Mouse (Mus musculus): ENCODE results near the gene Gm4763. TPM values are rescaled to one million over a fixed set of nuclear protein-coding genes. Genes with fewer than 3 reads are reported as not detected.
"Not testable (repeated sequence)": the region's sequence is repeated elsewhere in the genome, so short reads cannot be mapped to it uniquely, and the experiment has no call there.

The Gm4763 gene
- polyA plus RNA-seq (2014; fragmentation: Nextera tagmentation; extraction: Ambion mirVana) = not detected in 2 replicates

GRCm38 (mm10) chr7:24726808-24727207 lies at the start of gene Gm4763:
Gene Gm4763 (minus strand): TSS chr7:24726908.
- not testable (repeated sequence) for H3K4me2 ChIP-seq (ENCODE audit: low read depth, low read length); ATAC-seq (ENCODE audit: low read depth); H3K27me3 ChIP-seq (ENCODE audit: control insufficient read depth, insufficient read depth, low read length); H3K9ac ChIP-seq (replicated peaks; ENCODE audit: low read depth, low read length); H3K27ac ChIP-seq (ENCODE audit: low read depth, low read length); H3K4me1 ChIP-seq (ENCODE audit: control insufficient read depth, insufficient read depth, low read length); H3K36me3 ChIP-seq (ENCODE audit: control insufficient read depth, insufficient read depth, low read length); H3K9me3 ChIP-seq (ENCODE audit: control insufficient read depth, low read length); H3K4me3 ChIP-seq (ENCODE audit: low read depth, low read length)
- WGBS = 90% methylated on average over 11 of the region's 11 CpGs

GRCm38 (mm10) chr7:24776145-24776544 lies 49.4 kb upstream of the Gm4763 start:
- H3K27ac ChIP-seq (ENCODE audit: low read depth, low read length) = no peak overlapping the region
- no peak overlapping the region for H3K9ac ChIP-seq (replicated peaks; ENCODE audit: low read depth, low read length)
- no peaks in the 10 kb centered on the region for H3K36me3 ChIP-seq (ENCODE audit: control insufficient read depth, insufficient read depth, low read length)
- H3K27me3 ChIP-seq (ENCODE audit: control insufficient read depth, insufficient read depth, low read length) = no peaks in the 10 kb centered on the region
- H3K9me3 ChIP-seq (ENCODE audit: control insufficient read depth, low read length) = no peaks in the 10 kb centered on the region
- WGBS = 79% methylated on average over 2 of the region's 2 CpGs
- H3K4me2 ChIP-seq (ENCODE audit: low read depth, low read length) = no peak overlapping the region
- H3K4me1 ChIP-seq (ENCODE audit: control insufficient read depth, insufficient read depth, low read length) = no peaks in the 10 kb centered on the region
- ATAC-seq (ENCODE audit: low read depth) = no peak
- no peak overlapping the region for H3K4me3 ChIP-seq (ENCODE audit: low read depth, low read length)

- no peak overlapping the region for H3K27ac ChIP-seq (ENCODE audit: low read depth, low read length)
- no peak overlapping the region for H3K4me2 ChIP-seq (ENCODE audit: low read depth, low read length)
- no peaks in the 10 kb centered on the region for H3K4me1 ChIP-seq (ENCODE audit: control insufficient read depth, insufficient read depth, low read length)
- ATAC-seq (ENCODE audit: low read depth) = no peak
- 55% methylated on average over 3 of the region's 3 CpGs for WGBS
- no peaks in the 10 kb centered on the region for H3K27me3 ChIP-seq (ENCODE audit: control insufficient read depth, insufficient read depth, low read length)
- no peak overlapping the region for H3K9ac ChIP-seq (replicated peaks; ENCODE audit: low read depth, low read length)
- H3K36me3 ChIP-seq (ENCODE audit: control insufficient read depth, insufficient read depth, low read length) = no peaks in the 10 kb centered on the region
- H3K9me3 ChIP-seq (ENCODE audit: control insufficient read depth, low read length) = no peaks in the 10 kb centered on the region
- no peak overlapping the region for H3K4me3 ChIP-seq (ENCODE audit: low read depth, low read length)
Observed at GRCm38 (mm10) chr7:24773942-24774535, 47.3 kb upstream of the Gm4763 start.

- Histone ChIP-seq H3K9ac (replicated peaks; ENCODE audit: low read depth, low read length) (no peak overlapping the region), H3K36me3 (ENCODE audit: control insufficient read depth, insufficient read depth, low read length) (no peaks in the 10 kb centered on the region), H3K4me3 (ENCODE audit: low read depth, low read length) (no peak overlapping the region), H3K4me1 (ENCODE audit: control insufficient read depth, insufficient read depth, low read length) (no peaks in the 10 kb centered on the region), H3K4me2 (ENCODE audit: low read depth, low read length) (no peak overlapping the region), H3K9me3 (ENCODE audit: control insufficient read depth, low read length) (no peaks in the 10 kb centered on the region), H3K27ac (ENCODE audit: low read depth, low read length) (no peak overlapping the region), H3K27me3 (ENCODE audit: control insufficient read depth, insufficient read depth, low read length) (no peaks in the 10 kb centered on the region)
- ATAC-seq (ENCODE audit: low read depth) = no peak
Observed at GRCm38 (mm10) chr7:24771361-24771760, 44.7 kb upstream of the Gm4763 start.

- Histone ChIP-seq H3K9me3 (ENCODE audit: control insufficient read depth, low read length) (no peaks in the 10 kb centered on the region), H3K27ac (ENCODE audit: low read depth, low read length) (no peak overlapping the region), H3K27me3 (ENCODE audit: control insufficient read depth, insufficient read depth, low read length) (no peaks in the 10 kb centered on the region), H3K4me3 (ENCODE audit: low read depth, low read length) (no peak overlapping the region), H3K9ac (replicated peaks; ENCODE audit: low read depth, low read length) (no peak overlapping the region), H3K4me1 (ENCODE audit: control insufficient read depth, insufficient read depth, low read length) (no peaks in the 10 kb centered on the region), H3K36me3 (ENCODE audit: control insufficient read depth, insufficient read depth, low read length) (no peaks in the 10 kb centered on the region), H3K4me2 (ENCODE audit: low read depth, low read length) (no peak overlapping the region)
- ATAC-seq (ENCODE audit: low read depth) = no peak
- WGBS = 95% methylated on average over 8 of the region's 8 CpGs
Observed at GRCm38 (mm10) chr7:24762574-24762973, 35.9 kb upstream of the Gm4763 start.

GRCm38 (mm10) chr7:24761161-24761560 lies 34.5 kb upstream of the Gm4763 start:
- H3K4me2 ChIP-seq (ENCODE audit: low read depth, low read length) = no peak overlapping the region
- no peaks in the 10 kb centered on the region for H3K9me3 ChIP-seq (ENCODE audit: control insufficient read depth, low read length)
- H3K27ac ChIP-seq (ENCODE audit: low read depth, low read length) = no peak overlapping the region
- H3K27me3 ChIP-seq (ENCODE audit: control insufficient read depth, insufficient read depth, low read length) = no peaks in the 10 kb centered on the region
- no peak overlapping the region for H3K9ac ChIP-seq (replicated peaks; ENCODE audit: low read depth, low read length)
- no peak for ATAC-seq (ENCODE audit: low read depth)
- H3K4me1 ChIP-seq (ENCODE audit: control insufficient read depth, insufficient read depth, low read length) = no peaks in the 10 kb centered on the region
- WGBS = 85% methylated on average over 6 of the region's 6 CpGs
- no peaks in the 10 kb centered on the region for H3K36me3 ChIP-seq (ENCODE audit: control insufficient read depth, insufficient read depth, low read length)
- no peak overlapping the region for H3K4me3 ChIP-seq (ENCODE audit: low read depth, low read length)

GRCm38 (mm10) chr7:24760211-24760610 lies 33.5 kb upstream of the Gm4763 start, which contains the start of gene Cd177:
Gene Cd177 (minus strand): TSS chr7:24760311.
- Histone ChIP-seq H3K27ac (ENCODE audit: low read depth, low read length) (no peak within 1 kb of the TSS), H3K4me1 (ENCODE audit: control insufficient read depth, insufficient read depth, low read length) (no peaks in the 10 kb centered on the region), H3K27me3 (ENCODE audit: control insufficient read depth, insufficient read depth, low read length) (no peaks in the 10 kb centered on the region), H3K9me3 (ENCODE audit: control insufficient read depth, low read length) (no peaks in the 10 kb centered on the region), H3K9ac (replicated peaks; ENCODE audit: low read depth, low read length) (no peak within 1 kb of the TSS), H3K4me3 (ENCODE audit: low read depth, low read length) (no peak within 1 kb of the TSS), H3K36me3 (ENCODE audit: control insufficient read depth, insufficient read depth, low read length) (no peaks in the 10 kb centered on the region), H3K4me2 (ENCODE audit: low read depth, low read length) (no peak within 1 kb of the TSS)
- ATAC-seq (ENCODE audit: low read depth) = no peak
- 76% methylated on average over 6 of the region's 6 CpGs for WGBS

GRCm38 (mm10) chr7:24758520-24758919 lies 31.8 kb upstream of the Gm4763 start:
- H3K9me3 ChIP-seq (ENCODE audit: control insufficient read depth, low read length) = no peaks in the 10 kb centered on the region
- no peak for ATAC-seq (ENCODE audit: low read depth)
- 92% methylated on average over 1 of the region's 1 CpGs for WGBS

GRCm38 (mm10) chr7:24753476-24753875 lies 26.8 kb upstream of the Gm4763 start:
- 77% methylated on average over 5 of the region's 5 CpGs for WGBS
- Histone ChIP-seq H3K27me3 (ENCODE audit: control insufficient read depth, insufficient read depth, low read length) (no peaks in the 10 kb centered on the region), H3K9ac (replicated peaks; ENCODE audit: low read depth, low read length) (no peak overlapping the region), H3K27ac (ENCODE audit: low read depth, low read length) (no peak overlapping the region), H3K4me1 (ENCODE audit: control insufficient read depth, insufficient read depth, low read length) (no peaks in the 10 kb centered on the region), H3K36me3 (ENCODE audit: control insufficient read depth, insufficient read depth, low read length) (no peaks in the 10 kb centered on the region), H3K9me3 (ENCODE audit: control insufficient read depth, low read length) (no peaks in the 10 kb centered on the region), H3K4me3 (ENCODE audit: low read depth, low read length) (no peak overlapping the region), H3K4me2 (ENCODE audit: low read depth, low read length) (no peak overlapping the region)
- ATAC-seq (ENCODE audit: low read depth) = no peak

More at GRCm38 (mm10) chr7:24758520-24758919, 31.8 kb upstream of the Gm4763 start:
- Histone ChIP-seq H3K4me2 (ENCODE audit: low read depth, low read length) (no peak overlapping the region), H3K27me3 (ENCODE audit: control insufficient read depth, insufficient read depth, low read length) (no peaks in the 10 kb centered on the region), H3K4me3 (ENCODE audit: low read depth, low read length) (no peak overlapping the region), H3K36me3 (ENCODE audit: control insufficient read depth, insufficient read depth, low read length) (no peaks in the 10 kb centered on the region), H3K9ac (replicated peaks; ENCODE audit: low read depth, low read length) (no peak overlapping the region), H3K27ac (ENCODE audit: low read depth, low read length) (no peak overlapping the region), H3K4me1 (ENCODE audit: control insufficient read depth, insufficient read depth, low read length) (no peaks in the 10 kb centered on the region)

All from neural tube, embryonic 14.5 days (tissue).